Mouse (Mus musculus): Measurements from ENCODE around the gene Camta1.

DNA sequence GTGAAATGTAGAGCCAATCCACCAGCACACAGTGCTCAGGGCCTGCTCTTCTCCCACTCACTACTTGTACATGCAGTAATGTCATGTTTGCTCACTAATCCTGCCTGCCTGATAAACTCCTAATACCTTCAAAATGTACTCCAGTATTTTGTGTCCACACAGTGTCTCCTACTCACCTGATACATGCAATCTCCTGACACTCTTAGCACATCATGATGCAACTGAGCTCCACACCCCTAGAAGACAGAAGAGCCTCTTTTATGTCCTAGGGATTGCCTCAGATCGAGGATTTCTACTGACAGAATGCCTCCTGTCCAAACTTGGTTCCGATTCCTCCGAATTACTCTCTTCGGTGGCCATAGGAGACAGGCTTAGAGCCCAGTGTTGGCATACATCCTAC, 48.0 kb downstream of the Camta1 start:
- TF ChIP-seq CTCF (IDR thresholded peaks at IDR 0.05; ENCODE audit: low read depth, low read length) = no peak
- TF ChIP-seq POLR2A (IDR thresholded peaks at IDR 0.05; ENCODE audit: borderline replicate concordance, low read depth, low read length) = no peak

Data from bone marrow macrophage, adult 2 months (primary cell).